Mouse (Mus musculus): ENCODE measurements at regions not wholly inside any gene's neighbourhood (a gene's known extent, or its start where the extent isn't known, plus 50 kb on each side); places are given as distances from the start of the nearest gene placed in this dataset.

DNA sequence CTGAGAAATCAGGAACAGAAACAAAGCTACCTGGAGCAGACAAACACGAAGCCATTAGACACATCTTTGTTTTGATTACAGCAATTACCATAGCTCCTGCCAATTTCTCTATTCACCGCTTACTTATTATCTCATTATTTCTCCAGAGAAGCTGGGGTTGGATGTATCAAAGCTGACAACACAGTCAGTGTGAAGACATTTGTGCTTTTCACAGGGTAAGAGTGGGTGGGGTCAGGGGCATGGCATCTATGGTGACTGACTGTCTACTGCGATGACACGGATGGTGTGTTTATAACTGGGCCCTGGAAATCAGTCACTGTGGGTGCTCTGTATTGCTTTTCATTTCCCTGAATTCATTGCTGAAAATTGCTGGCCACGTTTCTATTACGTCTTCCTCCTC, 815.0 kb upstream of the Adgrl2 start:
- TF ChIP-seq CTCF (IDR thresholded peaks at IDR 0.05; ENCODE audit: extremely low read depth, insufficient read length, insufficient replicate concordance, low read depth, low read length), result no peak
- TF ChIP-seq POLR2A (IDR thresholded peaks at IDR 0.05; ENCODE audit: low read depth, low read length), result no peak
